Mouse (Mus musculus) left cerebral cortex, postnatal 25 days (tissue): ENCODE measurements at regions not wholly inside any gene's neighbourhood (a gene's known extent, or its start where the extent isn't known, plus 50 kb on each side); places are given as distances from the start of the nearest gene placed in this dataset.

Experiments
- DNase-seq, 2 experiments: peaks; one replicate each; pipeline ENCODE4 v3.0.0; 2022; ENCODE audit warnings: low spot score in 2 of 2, mixed read lengths in 1 of 2
- intact Hi-C: fragments of 180-260 bp; cut with DNase I; formaldehyde crosslinking; loops from one replicate; pipeline ENCODE4 v1.15.1; 2025

DNA sequence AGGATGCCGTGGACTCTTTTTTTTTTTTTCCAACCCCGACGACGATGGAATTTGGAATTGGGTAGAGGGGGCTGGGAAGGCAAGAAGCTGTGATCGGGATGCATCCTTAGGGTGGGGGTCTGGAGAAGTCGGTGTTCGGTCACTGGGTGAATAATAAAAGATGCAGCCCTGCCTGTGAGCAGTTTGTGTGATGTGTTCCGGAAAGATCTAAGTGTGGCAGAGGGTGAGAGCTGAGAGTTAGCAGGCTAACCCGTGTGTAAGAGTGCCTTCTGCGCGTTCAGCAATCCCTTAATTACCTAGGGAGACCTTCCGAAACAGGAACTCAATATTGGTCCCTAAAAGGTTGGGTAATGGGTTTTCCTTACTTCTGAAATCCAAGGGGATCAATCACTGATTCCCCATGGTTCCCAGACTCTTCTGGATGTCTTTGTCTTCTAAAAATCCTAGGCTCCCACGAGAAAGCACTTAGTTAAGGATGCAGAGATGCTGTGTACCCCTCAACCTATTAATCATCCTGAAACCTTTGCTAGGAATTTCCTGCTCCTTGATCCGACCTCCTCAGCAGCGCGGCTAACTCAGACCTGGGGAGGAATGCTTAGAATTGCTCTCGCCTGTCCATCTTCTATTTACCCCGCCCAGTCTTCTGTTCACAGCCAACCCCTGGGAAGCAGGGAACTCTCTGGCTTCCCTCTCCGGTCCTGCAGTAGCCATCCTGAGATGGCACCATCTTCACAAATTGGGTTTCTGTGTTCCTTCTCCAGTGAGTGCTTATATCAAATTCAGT, 87.0 kb upstream of the Sertad2 start:
- intact Hi-C loops = loop anchor here (1.0 to 5.0 kb wide), 5 partner anchors 76 to 456 kb away; no protein-coding TSS in a partner anchor
- DNase-seq = peak in 1 of 2 experiments; percentile 19

DNA sequence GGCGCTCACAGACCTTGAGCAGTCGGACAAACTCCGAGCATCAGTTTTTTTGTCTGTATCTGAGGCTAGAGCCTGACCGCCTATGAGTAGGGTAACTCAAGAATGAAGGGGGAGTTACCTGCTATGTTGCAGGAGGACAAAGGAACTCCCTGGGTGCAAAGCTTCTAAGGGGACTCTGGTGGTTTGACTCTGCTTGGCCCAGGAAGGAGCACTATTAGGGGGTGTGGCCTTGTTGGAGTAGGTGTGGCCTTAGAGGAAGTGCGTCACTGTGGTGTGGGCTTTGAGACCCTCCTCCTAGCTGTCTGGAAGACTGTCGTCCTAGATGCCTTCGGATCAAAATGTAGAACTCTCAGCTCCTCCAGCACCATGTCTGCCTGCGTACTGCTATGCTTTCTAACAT, 83.9 kb upstream of the Sertad2 start:
- intact Hi-C loops = loop anchor here (5.0 kb wide), 1 partner anchor 453 kb away; no protein-coding TSS in a partner anchor
- no peak for DNase-seq

DNA sequence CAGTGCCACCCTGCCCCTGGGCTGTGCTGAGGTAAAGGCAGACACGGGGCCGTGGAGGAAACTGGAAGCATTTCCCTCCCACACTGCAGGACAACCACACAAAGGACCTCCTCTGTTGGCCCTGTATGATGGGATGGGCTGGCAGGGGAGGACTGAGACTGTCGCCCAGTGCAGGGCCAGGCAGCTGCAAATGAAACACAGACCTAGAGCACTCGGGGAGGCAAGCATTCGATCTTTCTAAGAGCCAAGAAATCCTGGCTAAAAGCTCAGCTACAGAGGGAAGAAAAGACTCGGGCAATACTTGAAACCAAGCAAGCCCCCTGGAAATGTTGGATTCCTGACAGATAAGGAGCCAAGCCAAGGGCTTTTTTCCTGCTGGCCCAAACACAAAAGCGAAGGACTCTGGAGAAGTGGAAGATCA, 82.5 kb upstream of the Sertad2 start:
- peak; percentile 17 to 59 for DNase-seq
- intact Hi-C loops = no loop called here

DNA sequence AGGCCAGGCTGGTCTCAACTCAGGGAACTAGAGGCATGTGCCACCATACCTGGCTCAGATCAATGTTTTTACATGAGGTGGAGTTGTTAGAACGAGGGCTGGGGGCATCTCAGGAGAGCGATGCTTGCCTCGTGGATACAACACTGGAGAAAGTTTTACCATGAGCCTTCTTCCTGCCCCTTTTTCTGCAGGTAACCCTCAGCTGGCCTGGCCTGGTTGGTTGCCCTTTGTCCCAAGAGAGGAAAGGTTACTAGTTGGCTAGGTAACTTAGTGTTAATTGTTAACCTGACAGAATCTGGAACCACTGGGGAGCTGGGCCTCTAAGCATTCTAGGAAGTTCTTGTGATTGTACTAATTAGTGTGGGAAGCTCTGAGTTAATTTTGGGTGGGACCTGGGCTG, 81.0 kb upstream of the Sertad2 start:
- intact Hi-C loops = no loop called here
- no peak for DNase-seq

DNA sequence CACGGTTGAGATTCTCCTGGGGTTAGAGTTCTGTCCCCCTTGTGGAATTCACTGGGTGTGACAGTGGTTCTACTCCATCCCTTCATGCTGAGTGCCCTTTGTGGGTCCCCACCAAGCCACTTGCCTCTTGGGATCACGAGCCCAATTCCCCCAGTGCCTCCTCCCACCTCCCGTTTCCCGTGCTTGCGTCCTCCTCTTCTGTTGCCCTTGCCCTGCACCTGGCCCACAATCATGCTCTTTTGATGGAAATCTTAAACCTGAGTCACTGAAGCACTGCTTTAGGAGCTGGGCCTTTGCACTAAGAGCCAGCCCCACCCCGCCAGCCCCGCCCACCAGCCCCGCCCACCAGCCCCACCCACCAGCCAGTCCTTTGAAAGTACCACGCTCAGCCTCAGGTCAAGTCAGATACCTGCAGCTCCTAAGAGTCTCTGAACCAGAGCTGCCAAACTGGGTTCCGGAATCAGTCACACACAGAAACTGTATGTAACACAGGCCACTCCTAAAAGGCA, 79.8 kb upstream of the Sertad2 start:
- intact Hi-C loops = no loop called here
- DNase-seq = no peak

DNA sequence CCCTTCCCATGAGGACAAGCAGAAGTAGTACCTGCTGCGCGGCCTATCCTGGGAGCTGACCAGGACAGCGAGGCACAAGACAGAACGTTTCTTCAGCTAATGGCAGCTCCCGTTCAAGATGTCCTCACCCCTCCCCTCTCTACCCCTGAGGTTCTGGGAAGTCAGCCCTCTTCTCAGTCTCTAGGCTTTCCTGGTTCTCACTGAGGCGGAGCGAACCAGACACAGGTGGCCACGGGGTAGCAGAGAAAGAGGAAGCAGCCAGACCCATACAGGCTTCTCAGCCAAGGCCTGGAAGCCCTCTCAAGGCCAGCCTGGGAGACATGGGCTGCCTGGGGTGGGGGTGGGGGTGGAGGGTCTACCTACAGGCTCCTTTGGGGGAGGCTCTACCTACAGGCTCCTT, 78.5 kb upstream of the Sertad2 start:
- no peak for DNase-seq
- intact Hi-C loops = no loop called here

DNA sequence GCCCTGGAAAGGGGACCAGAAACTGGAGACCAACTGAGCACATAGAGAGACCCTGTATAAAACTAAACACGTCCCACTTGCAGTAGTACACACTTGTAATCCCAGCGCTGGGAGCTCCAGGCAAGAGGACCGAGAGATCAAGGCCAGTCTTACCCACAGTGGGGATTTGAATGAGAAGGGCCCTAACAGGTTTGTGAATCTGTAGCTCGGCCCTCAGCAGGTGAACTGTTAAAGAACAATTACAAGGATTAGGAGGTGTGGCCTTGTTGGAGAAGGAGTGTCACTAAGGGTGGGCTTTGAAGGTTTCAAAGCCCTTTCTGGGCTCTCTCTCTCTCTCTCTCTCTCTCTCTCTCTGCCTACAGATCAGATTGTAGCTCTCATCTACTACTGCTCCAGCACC, 76.5 kb upstream of the Sertad2 start:
- DNase-seq = no peak
- intact Hi-C loops = no loop called here

DNA sequence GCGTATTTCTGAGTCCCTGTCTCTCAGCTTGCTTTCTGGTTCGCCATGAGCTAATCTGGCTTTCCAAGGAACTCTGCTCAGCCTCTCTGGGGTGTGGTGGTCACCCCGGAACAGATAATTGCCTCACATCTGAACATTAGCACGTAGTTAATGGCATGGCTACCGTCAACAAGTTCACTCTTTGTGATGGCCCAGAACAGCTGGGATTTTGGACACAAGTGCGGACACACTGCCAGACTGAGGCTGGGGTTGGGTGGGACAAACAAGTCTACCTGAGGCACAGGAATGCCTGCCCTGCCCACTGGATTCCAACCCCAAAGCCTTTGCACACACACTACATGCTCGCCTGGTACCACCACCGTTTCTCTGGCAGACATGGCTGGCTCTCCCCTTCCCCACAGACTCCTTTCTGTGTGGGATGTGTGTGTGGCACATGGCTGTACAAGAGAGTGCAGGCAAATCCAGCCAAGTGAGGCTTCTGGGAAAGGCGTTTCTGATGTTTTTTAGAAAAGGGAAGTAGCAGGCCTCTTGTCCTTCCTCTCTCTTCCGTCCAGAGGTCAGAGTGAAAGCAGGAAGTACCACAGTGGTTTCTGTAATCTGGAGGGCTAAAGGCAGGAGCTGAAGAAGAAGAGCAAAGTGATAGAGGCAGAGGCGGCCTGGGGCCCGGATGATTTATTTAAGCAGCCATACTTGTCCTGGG, 74.6 kb upstream of the Sertad2 start:
- intact Hi-C loops = no loop called here

DNA sequence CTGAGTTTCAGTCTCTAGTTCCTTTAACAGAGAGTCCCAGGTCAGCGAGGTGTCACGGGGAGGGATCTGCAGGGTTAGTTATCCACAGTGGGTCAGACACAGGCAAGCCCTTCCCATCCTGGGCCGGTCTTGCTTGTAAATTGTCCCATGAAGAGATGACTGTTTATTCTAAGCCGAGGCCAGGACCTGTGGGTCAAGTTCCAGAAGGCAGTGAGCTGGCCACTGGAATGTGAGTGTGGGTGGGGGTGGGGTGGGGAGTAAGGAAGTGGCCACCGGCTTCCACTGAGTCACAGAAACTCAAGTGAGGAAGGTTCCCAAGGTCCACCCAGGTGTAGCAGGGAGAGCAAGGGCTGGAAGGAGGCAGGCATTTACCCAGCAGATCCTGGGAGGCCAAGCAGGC, 73.7 kb upstream of the Sertad2 start:
- no peak for DNase-seq
- intact Hi-C loops = no loop called here

More for the DNA sequence above, 74.6 kb upstream of the Sertad2 start:
- peak in 1 of 2 experiments; percentile 16 for DNase-seq

DNA sequence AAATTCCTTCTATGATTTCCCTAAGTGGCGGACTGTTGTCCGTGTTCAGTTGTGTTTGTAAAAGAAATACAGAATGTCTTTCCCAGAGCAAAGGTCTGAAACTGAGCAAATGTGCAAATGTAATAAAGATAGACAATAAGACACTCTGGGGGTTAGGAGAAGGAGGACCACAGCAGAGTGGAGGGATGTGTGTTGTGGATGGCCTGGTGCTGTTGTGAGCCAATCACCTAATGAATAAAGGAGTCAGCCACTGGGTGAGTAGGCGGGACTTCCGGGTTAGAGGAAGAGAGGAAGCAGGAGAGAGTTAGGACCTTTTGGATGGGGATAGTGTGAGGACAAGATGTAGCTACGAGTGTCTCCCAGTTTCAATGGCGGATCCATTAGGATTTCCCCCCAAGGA, 72.7 kb upstream of the Sertad2 start:
- intact Hi-C loops = no loop called here
- no peak for DNase-seq

DNA sequence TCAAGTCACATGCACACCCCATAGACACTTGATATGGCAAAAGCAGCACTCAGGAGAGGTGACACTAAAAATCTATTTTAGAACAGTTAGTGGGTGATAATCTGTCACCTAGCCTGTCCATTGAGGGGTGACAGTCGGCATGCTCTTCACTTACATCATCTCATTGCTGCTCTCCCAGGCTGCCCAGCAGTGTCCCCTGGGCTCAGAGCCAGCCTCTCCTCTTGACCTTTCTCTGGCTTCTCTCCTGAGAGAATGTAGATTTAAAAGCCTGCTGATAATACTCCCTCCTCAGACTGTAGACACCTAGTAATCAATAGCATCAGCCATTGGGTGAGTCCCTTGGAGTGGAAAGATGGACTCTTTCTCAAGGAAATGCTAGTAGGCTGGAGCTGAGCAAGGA, 70.7 kb upstream of the Sertad2 start:
- intact Hi-C loops = no loop called here
- DNase-seq = no peak

DNA sequence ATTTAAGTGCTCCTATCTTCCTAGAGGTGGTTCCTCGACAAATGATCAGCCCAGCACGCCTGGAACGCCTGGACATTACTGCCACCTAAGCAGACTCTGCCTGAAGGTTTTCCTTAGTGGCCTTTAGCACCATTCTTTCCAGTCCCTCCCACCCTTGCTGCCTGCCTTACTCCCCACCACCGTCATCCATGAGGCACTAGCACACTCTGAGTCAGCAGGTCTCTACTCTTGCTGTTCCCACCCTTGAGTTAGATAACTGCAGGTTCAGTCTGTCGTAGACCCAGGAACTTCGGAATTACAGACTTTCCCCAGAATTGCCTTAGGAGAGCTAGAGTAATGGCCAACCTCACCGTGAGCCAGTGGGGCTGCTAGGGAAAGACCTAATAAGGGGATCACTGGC, 67.4 kb upstream of the Sertad2 start:
- intact Hi-C loops = no loop called here
- no peak for DNase-seq

DNA sequence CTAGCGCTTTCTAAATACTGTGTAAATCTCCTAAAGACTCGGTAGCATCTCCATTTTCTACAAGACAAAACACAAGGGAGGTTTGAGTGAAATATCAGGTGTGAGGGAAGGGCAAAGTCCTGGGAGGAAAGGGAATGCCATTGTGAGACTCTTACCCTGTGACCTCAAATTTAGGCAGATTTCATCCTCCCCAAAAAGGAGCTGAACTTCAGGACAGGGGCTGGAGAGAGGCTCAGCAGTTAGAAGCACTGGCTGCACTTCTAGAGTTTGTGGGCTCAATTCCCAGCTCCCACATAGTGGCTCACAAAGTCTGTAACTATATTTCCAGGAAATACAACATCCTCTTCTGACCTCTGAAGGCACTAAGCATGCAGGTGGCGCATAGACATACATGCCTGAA, 66.6 kb upstream of the Sertad2 start:
- DNase-seq = no peak
- intact Hi-C loops = no loop called here

DNA sequence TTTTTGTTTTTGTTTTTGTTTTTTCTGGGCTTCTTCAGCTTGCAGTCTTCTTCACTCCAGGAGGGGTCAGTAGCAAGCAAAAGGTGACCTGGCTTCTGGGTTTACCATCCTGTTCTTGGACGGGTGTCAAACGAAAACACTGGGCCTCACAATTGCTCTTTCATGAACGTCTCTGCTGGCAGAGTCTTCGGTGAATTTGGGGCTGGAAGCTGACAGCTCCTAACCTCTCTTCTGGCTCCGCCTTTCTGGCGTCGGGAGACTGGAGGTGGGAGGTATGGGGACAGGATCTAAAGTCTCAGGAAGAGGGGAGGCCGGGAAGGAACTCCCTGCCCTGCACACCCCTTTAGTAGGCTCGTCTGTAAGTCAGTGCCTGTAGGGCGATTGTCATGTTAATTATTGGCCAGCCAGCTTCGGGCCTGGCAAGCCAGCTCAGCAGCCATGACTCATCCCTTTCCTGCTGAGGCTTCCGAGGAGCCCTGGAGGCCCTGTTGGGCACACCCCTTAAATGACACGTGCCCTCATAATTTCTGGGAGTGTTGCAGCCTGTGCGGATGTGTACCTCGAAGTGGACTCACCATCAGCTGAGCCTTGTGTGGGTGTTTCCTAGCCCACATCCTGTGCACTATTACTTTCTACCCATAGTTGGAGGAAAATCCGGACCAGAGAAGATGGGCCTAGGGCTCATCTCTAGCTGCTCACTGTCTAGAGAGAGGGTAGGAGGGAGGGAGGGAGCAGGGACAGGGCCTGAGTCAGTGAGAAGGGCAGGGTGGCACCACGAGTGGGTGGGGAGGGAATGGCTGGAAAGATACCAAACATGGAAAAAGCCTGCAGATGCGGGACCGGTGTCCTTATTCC, 65.6 kb upstream of the Sertad2 start:
- DNase-seq = peak; percentile 21 to 39
- intact Hi-C loops = no loop called here

DNA sequence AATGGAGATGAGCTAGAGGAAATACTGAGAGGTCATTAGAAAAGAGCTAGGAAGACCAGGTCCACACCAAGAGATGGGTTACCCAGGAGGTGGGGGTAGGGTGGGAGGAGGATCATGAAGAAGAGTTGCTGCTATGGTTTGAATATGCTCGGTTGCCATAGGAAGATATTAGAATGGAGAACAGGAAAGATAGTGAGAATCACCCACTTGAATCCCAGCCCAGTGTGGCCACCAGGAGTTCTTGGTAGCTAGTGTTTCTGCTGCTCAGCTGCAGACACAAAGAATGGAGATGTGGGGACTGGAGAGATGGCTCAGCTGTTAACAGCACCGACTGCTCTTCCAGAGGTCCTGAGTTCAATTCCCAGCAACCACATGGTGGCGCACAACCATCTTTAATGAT, 62.4 kb upstream of the Sertad2 start:
- DNase-seq = no peak
- intact Hi-C loops = no loop called here

DNA sequence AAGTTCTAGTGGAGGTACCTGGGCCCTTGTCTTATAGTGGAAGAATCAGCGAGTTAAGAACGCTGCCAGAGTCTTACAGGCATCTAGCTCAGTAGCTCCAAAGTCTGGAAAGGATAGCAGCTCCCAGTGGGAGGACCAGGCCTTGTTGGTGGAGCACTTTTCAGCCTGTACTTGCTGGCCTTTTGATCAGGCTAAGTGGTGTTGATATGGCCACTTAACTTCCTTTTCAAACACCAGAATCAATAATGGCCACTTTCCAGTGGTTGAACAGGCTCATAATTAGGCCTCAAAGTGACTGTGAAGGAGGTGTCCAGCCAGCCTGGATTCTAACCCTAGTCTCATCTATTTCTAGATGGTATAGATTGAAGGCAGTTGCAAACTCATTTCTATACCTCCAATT, 57.7 kb upstream of the Sertad2 start:
- no peak for DNase-seq
- intact Hi-C loops = no loop called here
